Mouse (Mus musculus) spleen, embryonic (tissue): ENCODE results near the gene Gm10318.

Source experiments
- CTCF ChIA-PET: fragments of 350-600 bp; sonication (Branson Sonifier 250); formaldehyde crosslinking; loops from one replicate; lab custom pipeline; 2022; lab: Charles Lee

Gene Gm10318

GRCm38 (mm10) chr10:77852559-77852958, at the start of gene Gm10318:
TSS of gene Gm10318 (plus strand) at chr10:77852859.
- CTCF ChIA-PET, result no interaction called here

- CTCF ChIA-PET, result no interaction called here
Measured at GRCm38 (mm10) chr10:77804095-77804494, 48.6 kb upstream of the Gm10318 start.

GRCm38 (mm10) chr10:77811743-77812142, 40.9 kb upstream of the Gm10318 start, which contains the start of gene Gm9507:
TSS of gene Gm9507 (minus strand) at chr10:77811843.
- CTCF ChIA-PET, result no interaction called here

GRCm38 (mm10) chr10:77814382-77814781, 38.3 kb upstream of the Gm10318 start, which contains the start of gene Gm2696:
TSS of gene Gm2696 (plus strand) at chr10:77814682.
- CTCF ChIA-PET, result no interaction called here

GRCm38 (mm10) chr10:77815514-77815913, 37.1 kb upstream of the Gm10318 start:
- CTCF ChIA-PET, result no interaction called here

GRCm38 (mm10) chr10:77818523-77818922, 34.1 kb upstream of the Gm10318 start:
- CTCF ChIA-PET, result no interaction called here

- CTCF ChIA-PET, result no interaction called here
Measured at GRCm38 (mm10) chr10:77819203-77819602, 33.5 kb upstream of the Gm10318 start.

GRCm38 (mm10) chr10:77826951-77827350, 25.7 kb upstream of the Gm10318 start, which contains the start of gene Krtap10-4:
TSS of gene Krtap10-4 (minus strand) at chr10:77827095.
- CTCF ChIA-PET, result no interaction called here

- CTCF ChIA-PET, result no interaction called here
Measured at GRCm38 (mm10) chr10:77835647-77836046, 17.0 kb upstream of the Gm10318 start, which contains the start of gene Krtap10-10. TSS of gene Krtap10-10 (plus strand) at chr10:77835947.

GRCm38 (mm10) chr10:77839006-77839405, 13.7 kb upstream of the Gm10318 start:
- CTCF ChIA-PET, result no interaction called here

- CTCF ChIA-PET, result no interaction called here
Measured at GRCm38 (mm10) chr10:77846503-77846902, 6.2 kb upstream of the Gm10318 start, which contains the start of gene Gm36176. TSS of gene Gm36176 (plus strand) at chr10:77846803.

- CTCF ChIA-PET, result no interaction called here
Measured at GRCm38 (mm10) chr10:77846961-77847360, 5.7 kb upstream of the Gm10318 start.

GRCm38 (mm10) chr10:77847538-77847937, 5.1 kb upstream of the Gm10318 start:
- CTCF ChIA-PET, result no interaction called here

- CTCF ChIA-PET, result no interaction called here
Measured at GRCm38 (mm10) chr10:77861675-77862074, 9.0 kb downstream of the Gm10318 start, which contains the start of gene Gm3285. TSS of gene Gm3285 (plus strand) at chr10:77861975.

- CTCF ChIA-PET, result no interaction called here
Measured at GRCm38 (mm10) chr10:77864067-77864761, 11.6 kb downstream of the Gm10318 start.

- CTCF ChIA-PET, result no interaction called here
Measured at GRCm38 (mm10) chr10:77864762-77865143, 12.1 kb downstream of the Gm10318 start.

GRCm38 (mm10) chr10:77867546-77867945, 14.9 kb downstream of the Gm10318 start:
- CTCF ChIA-PET, result no interaction called here

- CTCF ChIA-PET, result no interaction called here
Measured at GRCm38 (mm10) chr10:77869651-77870050, 17.0 kb downstream of the Gm10318 start.

- CTCF ChIA-PET, result no interaction called here
Measured at GRCm38 (mm10) chr10:77878985-77879384, 26.3 kb downstream of the Gm10318 start.

- CTCF ChIA-PET, result interaction anchor here (0.6 kb wide), 1 partner anchor 1308 kb away, joined by 3 read pairs; no protein-coding TSS in a partner anchor
Measured at GRCm38 (mm10) chr10:77880305-77880704, 27.6 kb downstream of the Gm10318 start.

GRCm38 (mm10) chr10:77882553-77882952, 29.9 kb downstream of the Gm10318 start:
- CTCF ChIA-PET, result no interaction called here

- CTCF ChIA-PET, result no interaction called here
Measured at GRCm38 (mm10) chr10:77886007-77886747, 33.5 kb downstream of the Gm10318 start.
